Mouse (Mus musculus): Measurements from ENCODE around the gene Phlpp2. TPM values are rescaled to one million over a fixed set of nuclear protein-coding genes. Genes with fewer than 3 reads are reported as not detected.

The Phlpp2 gene
- polyA plus RNA-seq, 1 experiment from 2014 or later = 3.1 TPM

GRCm38 (mm10) chr8:109906907-109907306 is 38.6 kb downstream of the Phlpp2 start:
- peaks cover 13% of the 10 kb centered on the region; the same call in 1 of the 2 replicates for H3K36me3 ChIP-seq (ENCODE audit: control insufficient read depth, insufficient read depth)
- H3K4me1 ChIP-seq (replicated peaks; ENCODE audit: control insufficient read depth, insufficient read depth, low read length) = no peaks in the 10 kb centered on the region
- no peak overlapping the region for H3K4me3 ChIP-seq (ENCODE audit: low read depth, low read length)
- no peak for TF ChIP-seq CTCF (IDR thresholded peaks at IDR 0.05; ENCODE audit: low read depth)
- H3K27me3 ChIP-seq (replicated peaks; ENCODE audit: control insufficient read depth, insufficient read depth, low read length) = no peaks in the 10 kb centered on the region
- no peak overlapping the region for H3K4me2 ChIP-seq (replicated peaks; ENCODE audit: low read depth)
- H3K27ac ChIP-seq (ENCODE audit: low read depth, low read length) = no peak overlapping the region
- no peak for ATAC-seq
- no peaks in the 10 kb centered on the region for H3K9me3 ChIP-seq (ENCODE audit: control insufficient read depth)
- 92% methylated on average over 3 of the region's 3 CpGs for WGBS
- H3K9ac ChIP-seq (ENCODE audit: low read depth, low read length) = no peak overlapping the region

- H3K4me3 ChIP-seq (ENCODE audit: low read depth, low read length) = no peak overlapping the region
- 96% methylated on average over 4 of the region's 4 CpGs for WGBS
- H3K9me3 ChIP-seq (ENCODE audit: control insufficient read depth) = no peaks in the 10 kb centered on the region
- no peak overlapping the region for H3K9ac ChIP-seq (ENCODE audit: low read depth, low read length)
- no peaks in the 10 kb centered on the region for H3K27me3 ChIP-seq (replicated peaks; ENCODE audit: control insufficient read depth, insufficient read depth, low read length)
- no peak for ATAC-seq
- no peak overlapping the region for H3K4me2 ChIP-seq (replicated peaks; ENCODE audit: low read depth)
- H3K27ac ChIP-seq (ENCODE audit: low read depth, low read length) = no peak overlapping the region
- TF ChIP-seq CTCF (IDR thresholded peaks at IDR 0.05; ENCODE audit: low read depth) = no peak
- peaks cover 18% of the 10 kb centered on the region for H3K36me3 ChIP-seq (ENCODE audit: control insufficient read depth, insufficient read depth)
- H3K4me1 ChIP-seq (replicated peaks; ENCODE audit: control insufficient read depth, insufficient read depth, low read length) = no peaks in the 10 kb centered on the region
Measured at GRCm38 (mm10) chr8:109907376-109907775, 39.0 kb downstream of the Phlpp2 start.

- no peak overlapping the region for H3K4me2 ChIP-seq (replicated peaks; ENCODE audit: low read depth)
- no peak overlapping the region for H3K27ac ChIP-seq (ENCODE audit: low read depth, low read length)
- ATAC-seq = peak; percentile 57; the same call in 1 of the 2 replicates
- H3K4me1 ChIP-seq (replicated peaks; ENCODE audit: control insufficient read depth, insufficient read depth, low read length) = no peaks in the 10 kb centered on the region
- TF ChIP-seq CTCF (IDR thresholded peaks at IDR 0.05; ENCODE audit: low read depth) = peak; percentile 93
- H3K36me3 ChIP-seq (ENCODE audit: control insufficient read depth, insufficient read depth) = peaks cover 42% of the 10 kb centered on the region
- WGBS = 43% methylated on average over 4 of the region's 4 CpGs
- no peak overlapping the region for H3K9ac ChIP-seq (ENCODE audit: low read depth, low read length)
- no peaks in the 10 kb centered on the region for H3K9me3 ChIP-seq (ENCODE audit: control insufficient read depth)
- H3K4me3 ChIP-seq (ENCODE audit: low read depth, low read length) = no peak overlapping the region
- H3K27me3 ChIP-seq (replicated peaks; ENCODE audit: control insufficient read depth, insufficient read depth, low read length) = no peaks in the 10 kb centered on the region
Measured at GRCm38 (mm10) chr8:109917277-109917676, 48.9 kb downstream of the Phlpp2 start.

- H3K4me2 ChIP-seq (replicated peaks; ENCODE audit: low read depth) = no peak overlapping the region
- no peaks in the 10 kb centered on the region for H3K27me3 ChIP-seq (replicated peaks; ENCODE audit: control insufficient read depth, insufficient read depth, low read length)
- H3K4me1 ChIP-seq (replicated peaks; ENCODE audit: control insufficient read depth, insufficient read depth, low read length) = no peaks in the 10 kb centered on the region
- ATAC-seq = no peak
- H3K27ac ChIP-seq (ENCODE audit: low read depth, low read length) = no peak overlapping the region
- no peaks in the 10 kb centered on the region for H3K9me3 ChIP-seq (ENCODE audit: control insufficient read depth)
- peaks cover 33% of the 10 kb centered on the region for H3K36me3 ChIP-seq (ENCODE audit: control insufficient read depth, insufficient read depth)
- WGBS = 86% methylated on average over 8 of the region's 8 CpGs
- no peak for TF ChIP-seq CTCF (IDR thresholded peaks at IDR 0.05; ENCODE audit: low read depth)
- no peak overlapping the region for H3K9ac ChIP-seq (ENCODE audit: low read depth, low read length)
- H3K4me3 ChIP-seq (ENCODE audit: low read depth, low read length) = no peak overlapping the region
Measured at GRCm38 (mm10) chr8:109920406-109921390, 52.4 kb downstream of the Phlpp2 start.

- Histone ChIP-seq H3K27me3 (replicated peaks; ENCODE audit: control insufficient read depth, insufficient read depth, low read length) (no peaks in the 10 kb centered on the region), H3K9ac (ENCODE audit: low read depth, low read length) (no peak overlapping the region), H3K4me1 (replicated peaks; ENCODE audit: control insufficient read depth, insufficient read depth, low read length) (no peaks in the 10 kb centered on the region; the same call in none of the 2 replicates), H3K27ac (ENCODE audit: low read depth, low read length) (no peak overlapping the region), H3K9me3 (ENCODE audit: control insufficient read depth) (no peaks in the 10 kb centered on the region), H3K36me3 (ENCODE audit: control insufficient read depth, insufficient read depth) (peaks cover 33% of the 10 kb centered on the region; the same call in 1 of the 2 replicates), H3K4me3 (ENCODE audit: low read depth, low read length) (no peak overlapping the region), H3K4me2 (replicated peaks; ENCODE audit: low read depth) (no peak overlapping the region)
- no peak for ATAC-seq
- 61% methylated on average over 2 of the region's 2 CpGs for WGBS
- no peak for TF ChIP-seq CTCF (IDR thresholded peaks at IDR 0.05; ENCODE audit: low read depth)
Measured at GRCm38 (mm10) chr8:109941606-109942360, 73.4 kb downstream of the Phlpp2 start.

- peaks cover 9% of the 10 kb centered on the region; the same call in 1 of the 2 replicates for H3K36me3 ChIP-seq (ENCODE audit: control insufficient read depth, insufficient read depth)
- 28% methylated on average over 9 of the region's 9 CpGs for WGBS
- H3K27me3 ChIP-seq (replicated peaks; ENCODE audit: control insufficient read depth, insufficient read depth, low read length) = no peaks in the 10 kb centered on the region
- no peaks in the 10 kb centered on the region; the same call in none of the 2 replicates for H3K4me1 ChIP-seq (replicated peaks; ENCODE audit: control insufficient read depth, insufficient read depth, low read length)
- H3K9me3 ChIP-seq (ENCODE audit: control insufficient read depth) = no peaks in the 10 kb centered on the region
- no peak overlapping the region for H3K9ac ChIP-seq (ENCODE audit: low read depth, low read length)
- H3K4me3 ChIP-seq (ENCODE audit: low read depth, low read length) = no peak overlapping the region
- no peak for TF ChIP-seq CTCF (IDR thresholded peaks at IDR 0.05; ENCODE audit: low read depth)
- H3K27ac ChIP-seq (ENCODE audit: low read depth, low read length) = peak overlapping the region; percentile 89
- peak; percentile 80 for ATAC-seq
- H3K4me2 ChIP-seq (replicated peaks; ENCODE audit: low read depth) = peak overlapping the region; percentile 30; the same call in 1 of the 2 replicates
Measured at GRCm38 (mm10) chr8:109945153-109945632, 76.9 kb downstream of the Phlpp2 start.
